Mouse (Mus musculus) spleen, adult 2 months (tissue): ENCODE results near the gene Siva1. TPM values are rescaled to one million over a fixed set of nuclear protein-coding genes. Genes with fewer than 3 reads are reported as not detected.

Experiments used
- DNase-seq, 2 experiments: peaks; one replicate each; pipeline versions ENCODE4 v3.0.0 to v3.0.0-alpha.2; 2012 to 2021; ENCODE audit warnings: low spot score in 2 of 2, low read depth in 1 of 2
- H3K27ac ChIP-seq: fragments of 200-500 bp; 2 replicates; pipeline ENCODE4 v1.5.1; 2012; ENCODE audit warnings: low read length, inconsistent platforms; ENCODE audit not compliant: insufficient read depth
- H3K27me3 ChIP-seq: fragments of 200-500 bp; 2 replicates; pipeline ENCODE4 v1.6.1; 2012; ENCODE audit warnings: mild to moderate bottlenecking, moderate library complexity, low read length, inconsistent platforms; ENCODE audit not compliant: control insufficient read depth, insufficient read depth
- H3K36me3 ChIP-seq: fragments of 200-500 bp; 2 replicates; pipeline ENCODE4 v1.6.1; 2012; ENCODE audit warnings: mild to moderate bottlenecking, low read length, inconsistent platforms; ENCODE audit not compliant: control insufficient read depth, insufficient read depth
- H3K4me1 ChIP-seq: fragments of 200-500 bp; 2 replicates; pipeline ENCODE4 v1.6.1; 2011; ENCODE audit warnings: inconsistent platforms; ENCODE audit not compliant: control insufficient read depth, insufficient read depth, insufficient read length
- H3K4me3 ChIP-seq: fragments of 200-500 bp; 2 replicates; pipeline ENCODE4 v1.5.1; 2011; ENCODE audit warnings: mild to moderate bottlenecking, inconsistent platforms; ENCODE audit not compliant: insufficient read depth, insufficient read length; ENCODE audit errors: extremely low read depth
- CTCF ChIP-seq: fragments of 200-500 bp; IDR thresholded peaks from 2 replicates; pipeline ENCODE4 v1.5.1; 2011; ENCODE audit warnings: mild to moderate bottlenecking, inconsistent platforms; ENCODE audit not compliant: insufficient read depth, insufficient read length, insufficient replicate concordance; ENCODE audit errors: extremely low read depth
- POLR2A ChIP-seq: fragments of 200-500 bp; IDR thresholded peaks from 2 replicates; pipeline ENCODE4 v1.6.1; 2011; ENCODE audit warnings: low read depth, low read length, inconsistent platforms
- WGBS: fragments of 180-500 bp; shearing (Covaris S2); methylation state at CpG from one replicate; pipeline ENCODE4 v1.1.7; 2018; 5-methylcytosine and 5-hydroxymethylcytosine counted together
- polyA plus RNA-seq: library from polyadenylated mRNA; depleted of rRNA; stranded (reverse); fragments of >200 nt; gene quantifications from 2 replicates; pipeline ENCODE4 v1.2.3, GENCODE M21; 2012

Gene Siva1
- polyA plus RNA-seq, 1 experiment = 31.6 TPM

DNA sequence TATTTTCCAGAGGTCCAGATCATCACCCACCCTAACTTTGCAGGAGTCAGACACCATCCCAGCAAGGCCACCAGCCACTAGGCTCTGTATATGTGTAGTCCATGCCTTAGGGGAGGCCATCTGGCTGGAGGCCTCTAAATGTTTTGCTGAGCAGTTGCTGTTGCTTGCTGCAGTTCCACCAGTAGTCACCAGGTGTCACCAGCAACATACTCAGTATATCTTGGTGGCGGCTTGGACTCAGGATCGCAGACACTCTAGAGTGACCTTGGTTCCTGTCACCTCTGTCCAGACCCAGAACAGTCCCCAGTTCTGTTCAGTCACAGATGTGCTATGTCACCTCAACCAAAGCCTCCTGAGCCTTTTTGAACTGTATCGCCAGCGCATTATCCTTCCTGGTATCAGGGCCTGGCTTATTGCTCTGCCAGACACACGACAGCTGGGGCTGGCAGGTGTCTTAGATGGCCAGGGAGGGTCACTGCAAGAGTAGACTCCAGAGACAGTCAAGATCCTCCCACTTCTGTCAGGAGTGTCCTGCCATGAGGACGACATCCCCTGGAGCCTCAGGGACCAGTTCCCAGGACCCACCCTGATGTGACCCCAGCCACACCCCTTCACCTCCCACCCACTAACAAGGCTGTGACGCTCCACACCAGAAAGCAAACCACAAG, 8.8 kb downstream of the Siva1 start:
- H3K4me1 ChIP-seq = no peaks in the 10 kb centered on the region
- peak; percentile 64 to 83 for DNase-seq
- H3K27me3 ChIP-seq = no peaks in the 10 kb centered on the region
- no peak overlapping the region for H3K4me3 ChIP-seq
- WGBS = 62% methylated on average over 7 of the region's 7 CpGs
- no peak overlapping the region for H3K27ac ChIP-seq
- peaks cover 36% of the 10 kb centered on the region for H3K36me3 ChIP-seq
- TF ChIP-seq CTCF = peak; percentile 91; the same call in 1 of the 2 replicates
- no peak for TF ChIP-seq POLR2A

- no peak for TF ChIP-seq POLR2A
- TF ChIP-seq CTCF = no peak
- no peak for DNase-seq
- WGBS = 96% methylated on average over 5 of the region's 5 CpGs
Observed at GRCm38 (mm10) chr12:112654076-112654475, 9.6 kb downstream of the Siva1 start.

DNA sequence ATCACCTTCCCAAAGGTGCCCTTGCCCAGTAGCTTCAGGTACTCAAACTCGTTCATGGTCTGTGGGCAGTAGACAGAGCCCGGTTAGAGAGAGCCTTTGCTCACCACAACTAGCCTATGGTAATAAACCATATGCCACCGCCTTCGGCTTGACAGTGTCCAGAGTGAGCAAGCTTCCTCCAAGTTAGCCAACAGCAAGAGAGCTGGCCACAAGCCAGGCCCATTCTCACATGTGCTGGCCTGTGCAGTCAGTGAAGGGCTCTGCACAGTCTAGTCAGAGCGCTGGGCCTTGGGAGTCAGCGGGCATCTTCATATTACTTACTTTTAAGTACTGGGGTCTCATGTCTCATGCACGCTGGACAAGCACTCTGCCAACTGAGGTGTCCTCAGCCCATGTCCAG, 14.1 kb downstream of the Siva1 start:
- Histone ChIP-seq H3K27me3 (no peaks in the 10 kb centered on the region), H3K27ac (no peak overlapping the region), H3K4me3 (no peak overlapping the region), H3K36me3 (peaks cover 62% of the 10 kb centered on the region), H3K4me1 (no peaks in the 10 kb centered on the region)
- WGBS = 88% methylated on average over 7 of the region's 7 CpGs
- DNase-seq = no peak
- TF ChIP-seq CTCF (no peak), POLR2A (no peak)

More at GRCm38 (mm10) chr12:112654076-112654475, 9.6 kb downstream of the Siva1 start:
- Histone ChIP-seq H3K27ac (no peak overlapping the region), H3K36me3 (peaks cover 43% of the 10 kb centered on the region), H3K4me1 (no peaks in the 10 kb centered on the region), H3K4me3 (no peak overlapping the region), H3K27me3 (no peaks in the 10 kb centered on the region)

DNA sequence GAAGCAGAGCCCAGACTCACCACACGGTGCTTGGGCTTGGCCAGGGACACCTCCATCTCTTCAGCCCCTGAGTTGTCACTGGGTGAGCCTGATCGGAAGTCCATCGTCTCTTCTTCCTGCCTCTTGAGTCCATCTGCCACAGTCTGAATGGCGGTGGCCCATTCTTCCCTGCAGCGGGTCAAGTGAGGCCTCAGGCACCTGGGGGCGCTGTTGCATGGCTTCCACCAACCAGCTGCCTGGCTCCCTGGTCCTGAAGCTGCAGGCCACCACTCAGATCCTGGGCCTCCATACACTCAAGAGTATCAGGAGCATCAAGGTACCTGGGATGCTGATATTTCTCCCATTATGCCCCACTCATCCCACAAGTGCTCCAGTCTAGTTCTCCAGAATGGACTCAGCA, 14.6 kb downstream of the Siva1 start:
- H3K36me3 ChIP-seq = peaks cover 61% of the 10 kb centered on the region
- TF ChIP-seq POLR2A (no peak), CTCF (peak; percentile 26; the same call in 1 of the 2 replicates)
- WGBS = 97% methylated on average over 6 of the region's 6 CpGs

DNA sequence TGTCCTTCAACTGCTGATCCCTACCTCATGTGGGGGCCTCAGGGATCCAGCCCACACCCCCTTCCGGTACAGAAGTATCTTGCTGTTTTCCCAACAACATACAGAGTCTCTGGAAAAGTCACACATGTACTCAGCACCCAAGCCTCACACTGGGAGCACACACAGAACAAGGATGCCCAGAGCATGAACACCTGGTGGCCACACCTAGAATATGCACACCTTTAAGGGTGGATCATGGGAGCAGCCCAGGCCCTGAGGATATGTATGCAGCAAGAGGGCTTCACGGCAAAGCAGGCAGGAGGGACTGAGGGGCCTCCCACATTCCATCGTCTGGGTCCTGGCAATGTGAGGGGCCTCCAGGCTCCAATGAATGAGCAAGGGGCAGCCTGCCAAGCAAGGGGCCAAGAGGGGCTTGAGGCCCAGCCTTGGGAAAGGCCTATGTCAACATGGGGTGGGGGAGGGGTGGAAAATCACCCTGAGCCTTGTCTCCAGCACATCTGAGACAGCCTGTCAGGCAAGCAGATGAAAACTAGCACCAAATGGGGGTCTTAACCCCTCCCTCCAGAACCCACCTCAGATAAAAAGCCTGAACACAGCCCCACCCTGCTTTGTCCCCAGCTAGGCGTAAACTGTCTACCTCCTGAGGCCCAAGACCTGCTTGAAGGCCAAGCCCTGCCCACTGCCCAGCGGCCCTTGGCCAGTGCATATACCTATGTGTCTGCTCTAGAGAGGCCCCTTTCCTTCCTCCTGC, 16.3 kb downstream of the Siva1 start:
- Histone ChIP-seq H3K27me3 (no peaks in the 10 kb centered on the region), H3K4me3 (no peak overlapping the region), H3K4me1 (no peaks in the 10 kb centered on the region), H3K27ac (no peak overlapping the region), H3K36me3 (peaks cover 52% of the 10 kb centered on the region)
- no peak for DNase-seq
- TF ChIP-seq POLR2A (no peak), CTCF (no peak)
- 90% methylated on average over 5 of the region's 5 CpGs for WGBS

More for the DNA sequence above, 14.6 kb downstream of the Siva1 start:
- DNase-seq = peak in 1 of 2 experiments; percentile 71
- Histone ChIP-seq H3K4me3 (no peak overlapping the region), H3K27ac (no peak overlapping the region), H3K4me1 (no peaks in the 10 kb centered on the region), H3K27me3 (no peaks in the 10 kb centered on the region)

- Histone ChIP-seq H3K36me3 (peaks cover 50% of the 10 kb centered on the region), H3K27me3 (no peaks in the 10 kb centered on the region), H3K27ac (no peak overlapping the region), H3K4me3 (no peak overlapping the region), H3K4me1 (no peaks in the 10 kb centered on the region)
- 96% methylated on average over 3 of the region's 3 CpGs for WGBS
- DNase-seq = no peak
- TF ChIP-seq POLR2A (no peak), CTCF (no peak)
Observed at GRCm38 (mm10) chr12:112661327-112661605, 16.8 kb downstream of the Siva1 start.

DNA sequence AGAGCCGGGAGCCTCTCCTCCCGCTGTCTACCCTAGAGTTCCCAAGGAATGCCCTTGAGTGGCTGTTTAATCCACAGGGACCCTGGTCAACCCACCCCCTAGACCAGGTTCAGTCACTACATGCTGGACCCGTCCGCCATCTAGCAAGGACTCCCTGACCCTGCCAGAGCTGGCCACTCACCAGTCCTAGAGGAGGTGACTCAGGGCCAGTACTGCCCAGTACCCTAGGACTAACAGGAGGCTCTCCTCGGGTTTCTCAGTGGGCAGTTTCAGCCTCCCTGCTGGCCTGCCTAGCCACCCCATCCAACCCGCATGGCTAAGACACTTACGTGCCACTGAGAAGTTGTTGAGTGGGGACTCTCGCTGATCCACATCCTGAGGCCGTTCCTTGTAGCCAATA, 17.4 kb downstream of the Siva1 start:
- H3K36me3 ChIP-seq = peaks cover 45% of the 10 kb centered on the region
- H3K27ac ChIP-seq = no peak overlapping the region
- no peaks in the 10 kb centered on the region for H3K27me3 ChIP-seq
- WGBS = 89% methylated on average over 9 of the region's 9 CpGs
- TF ChIP-seq CTCF (no peak), POLR2A (no peak)
- no peak for DNase-seq
- no peak overlapping the region for H3K4me3 ChIP-seq
- no peaks in the 10 kb centered on the region for H3K4me1 ChIP-seq
